Mouse (Mus musculus) CH12.LX (cell line): ENCODE results near the gene Vamp8.

Source experiments
- CHD2 ChIP-seq: IDR thresholded peaks from 2 replicates; pipeline ENCODE4 v1.6.1; 2011; ENCODE audit warnings: low read length, improper control_type of control experiment
- CTCF ChIP-seq, 2 experiments: IDR thresholded peaks in 1 of 2; conservative IDR thresholded peaks in 1 of 2; 2 replicates each; pipeline ENCODE4 v1.5.1; 2011 to 2012; ENCODE audit warnings: low read depth in 2 of 2, low read length in 2 of 2, improper control_type of control experiment in 1 of 2, inconsistent platforms in 1 of 2, mild to moderate bottlenecking in 1 of 2, moderate library complexity in 1 of 2
- KAT2A ChIP-seq: IDR thresholded peaks from 2 replicates; pipeline ENCODE4 v1.6.1; 2012; ENCODE audit warnings: low read length, improper control_type of control experiment, inconsistent platforms; ENCODE audit not compliant: insufficient replicate concordance
- MAFK ChIP-seq: IDR thresholded peaks from 2 replicates; pipeline ENCODE4 v1.6.1; 2011; ENCODE audit warnings: low read length, improper control_type of control experiment; ENCODE audit not compliant: insufficient replicate concordance
- MAX ChIP-seq: IDR thresholded peaks from 2 replicates; pipeline ENCODE4 v1.6.1; 2011; ENCODE audit warnings: low read length, improper control_type of control experiment
- MEF2A ChIP-seq: IDR thresholded peaks from 2 replicates; pipeline ENCODE4 v1.6.1; 2014; ENCODE audit warnings: low read depth, mild to moderate bottlenecking, inconsistent platforms, low read length, improper control_type of control experiment, borderline replicate concordance
- MXI1 ChIP-seq: IDR thresholded peaks from 2 replicates; pipeline ENCODE4 v1.6.1; 2011; ENCODE audit warnings: mild to moderate bottlenecking, low read depth, low read length, improper control_type of control experiment
- NELFE ChIP-seq: IDR thresholded peaks from 2 replicates; pipeline ENCODE4 v1.6.1; 2011; ENCODE audit warnings: low read depth, low read length, improper control_type of control experiment
- PAX5 ChIP-seq: IDR thresholded peaks from 2 replicates; pipeline ENCODE4 v1.6.1; 2012; ENCODE audit warnings: low read length, inconsistent platforms, mixed read lengths
- POLR2A ChIP-seq: IDR thresholded peaks from 2 replicates; pipeline ENCODE4 v1.6.1; 2011; ENCODE audit warnings: low read depth, mild to moderate bottlenecking, improper control_type of control experiment, low read length
- POLR2AphosphoS2 ChIP-seq: IDR thresholded peaks from 2 replicates; pipeline ENCODE4 v1.6.1; 2011; ENCODE audit warnings: low read depth, low read length, improper control_type of control experiment
- RCOR1 ChIP-seq: conservative IDR thresholded peaks from 2 replicates; pipeline ENCODE4 v1.6.1; 2012; ENCODE audit warnings: low read depth, mild to moderate bottlenecking, inconsistent platforms, low read length, improper control_type of control experiment
- SMC3 ChIP-seq: IDR thresholded peaks from 2 replicates; pipeline ENCODE4 v1.6.1; 2011; ENCODE audit warnings: low read depth, low read length, improper control_type of control experiment
- TCF12 ChIP-seq: IDR thresholded peaks from 2 replicates; pipeline ENCODE4 v1.6.1; 2014; ENCODE audit warnings: low read depth, mild to moderate bottlenecking, inconsistent platforms, low read length, improper control_type of control experiment

GRCm38 (mm10) chr6:72401875-72402274 is 11.4 kb upstream of the Vamp8 start:
- TF ChIP-seq POLR2AphosphoS2: no peak
- no peak for TF ChIP-seq MEF2A
- no peak for TF ChIP-seq CHD2
- TF ChIP-seq CTCF (conservative IDR thresholded peaks at IDR 0.05 in 1 of 2, IDR thresholded peaks at IDR 0.05 in 1 of 2; ENCODE audit: low read depth in 2 of 2, low read length in 2 of 2): peak; percentile 86 to 89
- no peak for TF ChIP-seq MAFK
- no peak for TF ChIP-seq NELFE
- TF ChIP-seq MXI1: no peak
- TF ChIP-seq TCF12: no peak
- TF ChIP-seq SMC3: peak; percentile 63
- TF ChIP-seq MAX: no peak
- no peak for TF ChIP-seq PAX5
- TF ChIP-seq KAT2A: no peak
- TF ChIP-seq POLR2A: no peak
- TF ChIP-seq RCOR1: no peak
